Mouse (Mus musculus) midbrain, embryonic 11.5 days (tissue): Measurements from ENCODE around the gene Cbr4. TPM values are rescaled to one million over a fixed set of nuclear protein-coding genes. Genes with fewer than 3 reads are reported as not detected.

Experiments used
- ATAC-seq: fragments of 200-750 bp; cut with Nextera tagmentation; 2 replicates; pipeline ENCODE4 v1.8.0; 2017; ENCODE audit warnings: moderate TSS enrichment, moderate library complexity; ENCODE audit not compliant: low FRiP score
- DNase-seq: peaks from one replicate; pipeline ENCODE4 v3.0.0; 2015; ENCODE audit warnings: low spot score; ENCODE audit errors: missing footprints
- H3K27ac ChIP-seq: fragments of 300-500 bp; sonication (generic); 2 replicates; pipeline ENCODE4 v1.5.1; 2014; ENCODE audit warnings: low read depth, low read length
- H3K27me3 ChIP-seq: fragments of 300-500 bp; sonication (generic); 2 replicates; pipeline ENCODE4 v1.6.1; 2014; ENCODE audit warnings: mild to moderate bottlenecking, low read length, moderate library complexity, mixed read lengths; ENCODE audit not compliant: control insufficient read depth, insufficient read depth
- H3K36me3 ChIP-seq: fragments of 300-500 bp; sonication (generic); 2 replicates; pipeline ENCODE4 v1.6.1; 2014; ENCODE audit warnings: mild to moderate bottlenecking, low read length, moderate library complexity, mixed read lengths; ENCODE audit not compliant: control insufficient read depth, insufficient read depth
- H3K4me1 ChIP-seq: fragments of 300-500 bp; sonication (generic); 2 replicates; pipeline ENCODE4 v1.6.1; 2014; ENCODE audit warnings: low read length; ENCODE audit not compliant: control insufficient read depth, insufficient read depth
- H3K4me2 ChIP-seq: fragments of 300-500 bp; sonication (generic); 2 replicates; pipeline ENCODE4 v1.6.1; 2014; ENCODE audit warnings: mild to moderate bottlenecking, moderate library complexity
- H3K4me3 ChIP-seq: fragments of 300-500 bp; sonication (generic); 2 replicates; pipeline ENCODE4 v1.5.1; 2014; ENCODE audit warnings: low read depth, low read length
- H3K9ac ChIP-seq: fragments of 300-500 bp; sonication (generic); 2 replicates; pipeline ENCODE4 v1.6.1; 2014; ENCODE audit warnings: low read length
- H3K9me3 ChIP-seq: fragments of 300-500 bp; sonication (generic); 2 replicates; pipeline ENCODE4 v1.6.1; 2016; ENCODE audit warnings: low read length; ENCODE audit not compliant: control insufficient read depth
- WGBS: fragments of 180-500 bp; shearing (Covaris S2); extraction: QIAGEN DNeasy Blood & Tissue Kit; methylation state at CpG from one replicate; pipeline ENCODE4 v1.1.7; 2014; 5-methylcytosine and 5-hydroxymethylcytosine counted together
- polyA plus RNA-seq: library from polyadenylated mRNA; unstranded; fragments of >200 nt; fragmentation: Nextera tagmentation; extraction: Ambion mirVana; gene quantifications from 2 replicates; pipeline ENCODE4 v1.2.1, GENCODE M21; 2014

The Cbr4 gene
- polyA plus RNA-seq, 1 experiment from 2014 or later: 27.1 TPM

DNA sequence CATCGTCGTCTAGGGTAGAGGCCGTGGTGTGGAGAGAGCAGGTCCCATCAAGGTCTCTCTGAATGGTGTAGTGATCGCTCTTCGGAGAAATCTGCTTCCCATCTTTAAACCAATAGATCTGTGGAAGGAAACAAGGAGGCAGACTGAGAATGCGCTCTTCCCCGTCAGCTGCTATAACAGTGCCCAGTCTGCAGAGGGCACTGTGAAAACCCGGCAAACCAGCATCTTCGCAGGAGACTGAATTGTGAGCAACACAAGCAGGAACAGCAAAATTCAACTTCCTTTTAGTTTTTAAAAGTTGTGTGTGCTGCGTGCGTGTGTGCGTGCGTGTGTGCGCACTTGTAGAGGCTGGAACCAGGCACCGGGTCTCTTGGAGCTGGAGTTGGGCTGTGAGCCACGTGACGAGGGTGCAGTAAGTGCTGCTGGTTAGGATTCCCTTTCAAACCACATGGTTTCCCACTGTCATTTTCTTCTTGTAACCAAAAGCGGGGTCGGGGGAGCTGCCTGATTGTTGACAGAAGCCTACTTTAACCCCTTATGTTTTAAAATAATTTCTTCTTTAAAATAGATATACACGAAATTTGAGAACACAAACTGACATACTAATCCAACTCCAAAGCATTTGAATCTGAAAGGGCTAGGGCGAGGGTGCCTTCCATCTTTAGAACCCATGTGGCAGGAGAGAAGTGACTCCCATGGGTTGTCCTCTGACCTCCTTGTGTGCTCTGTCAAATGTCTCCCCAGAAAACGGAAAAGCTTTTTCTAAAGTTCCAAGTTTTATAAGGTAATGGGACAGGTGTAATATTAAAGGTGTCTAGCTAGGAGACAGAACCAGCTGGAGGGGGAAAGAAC lies 44.6 kb downstream of the Cbr4 start:
- Histone ChIP-seq H3K27me3 (no peaks in the 10 kb centered on the region), H3K36me3 (peaks cover 4% of the 10 kb centered on the region; the same call in 1 of the 2 replicates), H3K4me1 (no peaks in the 10 kb centered on the region), H3K4me3 (no peak overlapping the region), H3K9ac (no peak overlapping the region), H3K4me2 (no peak overlapping the region), H3K27ac (no peak overlapping the region), H3K9me3 (no peaks in the 10 kb centered on the region)
- WGBS: 64% methylated on average over 22 of the region's 22 CpGs
- no peak for ATAC-seq
- no peak for DNase-seq

DNA sequence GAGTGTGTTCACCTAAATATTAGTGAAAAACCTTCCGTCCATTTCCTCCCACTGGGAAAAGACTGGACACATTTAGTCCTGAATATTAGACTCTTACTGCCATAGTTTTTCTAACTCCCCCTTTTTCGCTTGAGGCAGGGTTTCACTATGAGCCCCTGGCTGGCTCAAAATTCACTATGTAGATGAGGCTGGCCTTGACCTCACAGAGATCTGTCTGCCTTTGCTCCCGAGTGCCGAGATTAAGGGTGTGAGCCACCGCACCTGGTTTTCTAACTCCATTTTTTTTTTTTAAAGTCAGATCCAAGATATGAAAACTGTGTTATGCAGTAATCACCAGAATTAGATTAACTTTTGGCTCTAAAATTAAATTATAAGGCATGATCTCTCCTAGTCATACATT lies 45.3 kb downstream of the Cbr4 start:
- Histone ChIP-seq H3K9me3 (no peaks in the 10 kb centered on the region), H3K27ac (no peak overlapping the region), H3K36me3 (peaks cover 4% of the 10 kb centered on the region; the same call in 1 of the 2 replicates), H3K9ac (no peak overlapping the region), H3K4me3 (no peak overlapping the region), H3K27me3 (no peaks in the 10 kb centered on the region), H3K4me1 (no peaks in the 10 kb centered on the region), H3K4me2 (no peak overlapping the region)
- WGBS: 84% methylated on average over 5 of the region's 5 CpGs
- DNase-seq (no peak), ATAC-seq (no peak)

DNA sequence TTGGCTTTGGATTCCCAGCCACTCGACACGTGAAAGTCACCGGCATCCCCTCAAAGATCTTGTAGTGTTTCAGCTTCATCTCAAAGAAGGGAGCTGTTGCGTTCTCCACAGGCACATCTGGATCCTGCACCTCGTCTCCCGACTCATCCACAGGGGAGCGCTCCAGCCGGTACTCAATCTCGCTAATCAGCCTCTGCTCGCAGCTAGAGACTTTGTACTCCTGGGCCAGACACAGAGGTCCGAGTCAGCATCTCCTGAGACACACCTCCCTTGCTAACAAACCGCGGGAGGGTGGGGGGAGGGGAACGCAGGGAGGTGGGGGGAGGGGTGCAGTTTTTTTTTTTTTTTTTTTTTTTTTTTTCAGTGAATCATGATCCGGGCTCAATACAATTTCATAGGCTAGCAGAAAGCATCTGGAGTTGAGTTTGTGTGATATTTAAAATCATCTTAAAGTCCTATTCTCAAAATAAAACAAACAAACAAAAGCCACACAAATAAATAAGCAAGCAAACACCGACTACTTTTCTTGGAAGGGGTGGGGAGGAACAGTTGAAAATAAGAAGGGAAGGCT lies 45.9 kb downstream of the Cbr4 start:
- Histone ChIP-seq H3K36me3 (peaks cover 4% of the 10 kb centered on the region; the same call in 1 of the 2 replicates), H3K4me1 (no peaks in the 10 kb centered on the region), H3K9ac (no peak overlapping the region), H3K4me2 (no peak overlapping the region), H3K27ac (no peak overlapping the region), H3K9me3 (no peaks in the 10 kb centered on the region), H3K27me3 (no peaks in the 10 kb centered on the region), H3K4me3 (no peak overlapping the region)
- DNase-seq: no peak
- no peak for ATAC-seq
- WGBS: 56% methylated on average over 16 of the region's 16 CpGs

DNA sequence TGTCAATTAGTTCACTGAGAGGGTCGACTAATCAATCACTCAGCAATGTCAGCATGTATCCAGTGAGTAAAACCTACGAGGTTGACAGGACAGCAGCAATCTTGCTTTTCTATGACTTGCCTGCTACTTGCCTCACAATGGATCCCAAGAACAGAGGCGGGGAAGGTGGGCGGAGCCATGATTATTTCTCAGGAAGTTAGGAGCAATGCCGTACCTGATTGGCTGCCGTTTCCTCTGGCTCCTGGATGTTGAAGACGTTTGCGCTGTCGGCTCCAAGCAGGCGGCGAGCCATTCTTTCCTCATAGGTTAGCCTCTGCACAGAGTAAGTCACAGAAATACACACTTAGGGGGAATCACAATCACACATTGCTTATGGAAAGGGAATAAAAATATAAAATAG lies 47.9 kb downstream of the Cbr4 start:
- no peaks in the 10 kb centered on the region for H3K9me3 ChIP-seq

DNA sequence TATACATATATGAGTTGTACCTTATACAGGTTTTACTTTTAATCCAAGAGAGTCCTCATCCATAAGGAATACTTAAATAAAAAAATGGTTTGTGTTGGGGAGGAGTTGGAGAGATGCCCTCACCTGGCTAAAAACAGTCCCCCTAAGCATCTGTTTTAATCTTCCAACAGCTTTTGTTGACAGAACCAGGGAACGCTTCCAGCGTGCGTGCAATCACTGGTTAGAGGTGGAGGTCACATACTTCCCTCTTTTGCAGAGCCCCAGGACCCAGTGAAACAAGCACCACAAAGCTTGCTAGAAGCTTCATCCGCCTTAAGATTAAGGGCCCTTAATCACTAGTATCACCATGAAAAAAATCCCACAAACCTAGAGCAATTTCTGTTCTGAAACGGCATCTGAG lies 49.9 kb downstream of the Cbr4 start:
- 88% methylated on average over 5 of the region's 5 CpGs for WGBS
- Histone ChIP-seq H3K4me3 (no peak overlapping the region), H3K4me1 (no peaks in the 10 kb centered on the region), H3K9ac (no peak overlapping the region), H3K27me3 (no peaks in the 10 kb centered on the region), H3K27ac (no peak overlapping the region), H3K4me2 (no peak overlapping the region), H3K36me3 (peaks cover under 1% of the 10 kb centered on the region; the same call in 1 of the 2 replicates), H3K9me3 (no peaks in the 10 kb centered on the region)
- no peak for ATAC-seq
- no peak for DNase-seq

More for the DNA sequence above, 47.9 kb downstream of the Cbr4 start:
- Histone ChIP-seq H3K27ac (no peak overlapping the region), H3K36me3 (no peaks in the 10 kb centered on the region; the same call in 1 of the 2 replicates), H3K27me3 (no peaks in the 10 kb centered on the region), H3K4me3 (no peak overlapping the region), H3K9ac (no peak overlapping the region), H3K4me2 (no peak overlapping the region), H3K4me1 (no peaks in the 10 kb centered on the region)
- ATAC-seq (no peak), DNase-seq (no peak)
- WGBS: 76% methylated on average over 11 of the region's 11 CpGs

DNA sequence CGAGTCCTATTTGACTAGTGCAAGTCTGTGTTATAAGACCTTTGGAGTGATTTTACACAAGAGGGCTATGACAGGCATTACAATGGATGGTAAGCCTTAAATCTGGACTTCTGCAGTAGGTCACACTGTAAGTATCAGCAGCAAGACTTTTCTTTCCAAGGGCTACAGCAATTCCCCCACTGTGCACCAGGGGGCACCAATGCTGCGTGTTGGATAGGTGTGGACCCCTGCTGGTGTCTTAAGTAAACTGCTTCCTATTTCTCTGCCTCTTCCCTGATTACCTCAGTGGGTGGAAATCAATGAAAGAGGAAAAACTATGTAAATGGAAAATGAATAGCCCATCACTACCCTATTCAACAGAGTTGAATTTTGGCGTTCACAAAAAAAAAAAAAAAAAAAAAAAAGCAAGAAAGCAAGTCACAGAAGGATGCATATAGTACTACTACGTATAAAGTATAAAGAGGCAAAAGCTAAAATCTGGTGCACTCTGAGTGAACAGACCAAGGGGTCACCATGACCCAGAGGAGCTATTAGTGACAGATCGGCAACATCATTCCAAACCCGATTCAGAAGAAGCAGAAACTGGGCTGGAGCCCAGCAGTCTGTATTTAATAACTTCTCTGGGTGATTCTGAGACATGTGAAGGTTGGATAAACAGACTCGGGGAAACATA lies 52.4 kb downstream of the Cbr4 start:
- no peak overlapping the region for H3K4me2 ChIP-seq
- peak; percentile 100 for DNase-seq
- no peak overlapping the region for H3K9ac ChIP-seq
- peaks cover 3% of the 10 kb centered on the region; the same call in 1 of the 2 replicates for H3K36me3 ChIP-seq
- H3K27ac ChIP-seq: no peak overlapping the region
- H3K4me3 ChIP-seq: no peak overlapping the region
- H3K4me1 ChIP-seq: no peaks in the 10 kb centered on the region
- no peaks in the 10 kb centered on the region for H3K9me3 ChIP-seq
- 48% methylated on average over 7 of the region's 7 CpGs for WGBS
- H3K27me3 ChIP-seq: no peaks in the 10 kb centered on the region
- peak; percentile 72 for ATAC-seq

DNA sequence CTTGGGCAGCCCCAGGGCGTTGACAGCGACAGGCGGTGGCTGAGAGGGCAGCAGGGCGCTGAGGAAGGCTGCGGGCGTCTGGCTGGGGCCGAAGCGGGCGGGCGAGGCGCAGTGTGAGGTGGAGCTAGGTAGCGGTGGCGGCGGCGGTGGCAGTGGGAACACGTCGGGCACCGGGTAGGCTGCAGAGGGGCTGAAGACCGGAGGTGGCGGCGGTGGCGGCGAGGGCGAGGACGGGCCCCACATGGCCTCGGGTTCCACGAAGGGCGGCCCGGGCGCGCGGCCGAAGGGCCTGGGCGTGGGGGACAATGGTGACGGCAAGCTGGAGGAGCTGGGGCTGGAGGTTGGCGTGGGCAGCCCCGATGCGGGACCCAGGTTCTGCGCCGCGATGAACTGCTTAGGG lies 62.1 kb downstream of the Cbr4 start:
- H3K36me3 ChIP-seq: peaks cover 19% of the 10 kb centered on the region
- H3K27ac ChIP-seq: no peak overlapping the region
- no peak overlapping the region for H3K4me3 ChIP-seq
- H3K27me3 ChIP-seq: no peaks in the 10 kb centered on the region
- H3K9me3 ChIP-seq: peaks cover 7% of the 10 kb centered on the region
- ATAC-seq: peak; percentile 27; the same call in 1 of the 2 replicates
- H3K9ac ChIP-seq: no peak overlapping the region
- DNase-seq: no peak
- no peaks in the 10 kb centered on the region for H3K4me1 ChIP-seq
- 62% methylated on average over 41 of the region's 41 CpGs for WGBS
- no peak overlapping the region for H3K4me2 ChIP-seq

DNA sequence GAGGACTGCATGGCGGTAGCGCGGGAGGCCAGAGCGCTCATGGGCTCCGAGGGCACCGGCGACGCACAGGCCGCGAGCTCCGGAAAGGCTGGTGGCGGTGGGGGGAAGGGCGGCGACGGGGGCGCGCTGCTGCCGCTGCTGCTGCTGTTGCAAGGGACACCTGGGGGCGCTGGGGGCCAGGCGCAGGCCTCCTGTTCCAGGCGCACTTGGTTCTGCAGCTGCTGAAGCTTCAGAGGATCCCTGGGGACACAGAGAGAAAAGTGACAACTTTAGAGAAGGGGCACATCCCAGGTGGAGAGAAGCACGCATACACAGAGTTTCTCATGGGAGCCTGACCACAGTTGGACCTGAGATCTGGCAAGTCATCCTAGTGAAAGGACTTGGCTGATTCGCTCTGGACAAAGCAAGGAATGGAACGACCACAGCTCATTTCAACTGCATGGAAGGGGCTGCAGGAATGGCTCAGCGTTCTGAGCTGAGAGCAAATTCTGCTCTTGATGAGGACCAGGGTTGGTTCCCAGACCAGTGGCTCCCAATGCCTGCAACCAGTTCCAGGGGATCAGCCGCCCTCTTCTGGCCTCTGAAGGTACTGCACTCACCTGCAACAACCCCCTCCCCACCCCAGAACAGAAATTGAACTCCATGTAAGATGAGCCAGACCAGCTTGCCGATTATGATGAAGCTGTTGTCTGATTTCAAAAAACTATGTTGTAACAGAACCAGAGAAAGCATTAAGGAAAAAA lies 62.6 kb downstream of the Cbr4 start:
- Histone ChIP-seq H3K4me2 (no peak overlapping the region), H3K9me3 (peaks cover 7% of the 10 kb centered on the region), H3K36me3 (peaks cover 19% of the 10 kb centered on the region), H3K4me1 (peaks cover under 1% of the 10 kb centered on the region; the same call in 1 of the 2 replicates), H3K27ac (no peak overlapping the region), H3K9ac (no peak overlapping the region), H3K27me3 (no peaks in the 10 kb centered on the region), H3K4me3 (no peak overlapping the region)
- ATAC-seq (0 out of 2 replicates have a peak, but pooled peaks have one; percentile 46), DNase-seq (peak; percentile 87)
- WGBS: 47% methylated on average over 27 of the region's 27 CpGs
